Mouse (Mus musculus): ENCODE measurements around the gene Qrfp.

Gene Qrfp
- long read RNA-seq, experiment 1: 0 reads
- long read RNA-seq, experiment 2: 0 reads

- intact Hi-C loops (cut with DNase I): no loop called here
Observed at GRCm38 (mm10) chr2:31810444-31810843, at the start of gene Qrfp. Qrfp (minus strand) TSS chr2:31810580.

- intact Hi-C loops (cut with DNase I): no loop called here
Observed at GRCm38 (mm10) chr2:31858500-31858899, 48.1 kb upstream of the Qrfp start.

- intact Hi-C loops (cut with DNase I): no loop called here
Observed at GRCm38 (mm10) chr2:31857180-31857579, 46.8 kb upstream of the Qrfp start.

GRCm38 (mm10) chr2:31855991-31856390, 45.6 kb upstream of the Qrfp start:
- intact Hi-C loops (cut with DNase I): no loop called here

GRCm38 (mm10) chr2:31850141-31850540, 39.8 kb upstream of the Qrfp start:
- intact Hi-C loops (cut with DNase I): no loop called here

GRCm38 (mm10) chr2:31847908-31848307, 37.5 kb upstream of the Qrfp start:
- intact Hi-C loops (cut with DNase I): no loop called here

- intact Hi-C loops (cut with DNase I): no loop called here
Observed at GRCm38 (mm10) chr2:31846692-31847660, 36.6 kb upstream of the Qrfp start.

GRCm38 (mm10) chr2:31845896-31846691, 35.7 kb upstream of the Qrfp start, which contains the start of gene Fibcd1:
Fibcd1 (minus strand) TSS chr2:31846005.
- intact Hi-C loops (cut with DNase I): no loop called here

GRCm38 (mm10) chr2:31845512-31845895, 35.1 kb upstream of the Qrfp start:
- intact Hi-C loops (cut with DNase I): no loop called here

- intact Hi-C loops (cut with DNase I): no loop called here
Observed at GRCm38 (mm10) chr2:31844729-31845136, 34.4 kb upstream of the Qrfp start.

GRCm38 (mm10) chr2:31838868-31839267, 28.5 kb upstream of the Qrfp start:
- intact Hi-C loops (cut with DNase I): no loop called here

GRCm38 (mm10) chr2:31836985-31837384, 26.6 kb upstream of the Qrfp start:
- intact Hi-C loops (cut with DNase I): no loop called here

GRCm38 (mm10) chr2:31836091-31836490, 25.7 kb upstream of the Qrfp start:
- intact Hi-C loops (cut with DNase I): no loop called here

GRCm38 (mm10) chr2:31828311-31828825, 18.0 kb upstream of the Qrfp start:
- intact Hi-C loops (cut with DNase I): no loop called here

GRCm38 (mm10) chr2:31827877-31828276, 17.5 kb upstream of the Qrfp start:
- intact Hi-C loops (cut with DNase I): no loop called here

- intact Hi-C loops (cut with DNase I): no loop called here
Observed at GRCm38 (mm10) chr2:31826094-31827085, 16.0 kb upstream of the Qrfp start.

- intact Hi-C loops (cut with DNase I): no loop called here
Observed at GRCm38 (mm10) chr2:31825469-31825911, 15.1 kb upstream of the Qrfp start.

GRCm38 (mm10) chr2:31823933-31824730, 13.8 kb upstream of the Qrfp start:
- intact Hi-C loops (cut with DNase I): no loop called here

- intact Hi-C loops (cut with DNase I): no loop called here
Observed at GRCm38 (mm10) chr2:31822524-31823371, 12.4 kb upstream of the Qrfp start.
